8 mouse cellular contexts compared by ENCODE assay signal in genomic region chr11:69401210-69401637, GRCm38 (mm10). TPM values are rescaled to one million over a fixed set of nuclear protein-coding genes. Genes with fewer than 3 reads are reported as not detected.
DNase-seq lines count a peak whose midpoint lies in the region; ATAC-seq lines count a peak whose summit lies in the region.

No protein-coding gene starts in this region.

- WGBS in forebrain, embryonic 12.5 days = 19% methylated on average over 22 of the region's 22 CpGs
- WGBS in liver, embryonic 16.5 days (ENCODE audit: insufficient replicate concordance) = 25% methylated on average over 22 of the region's 22 CpGs
- 13% methylated on average over 22 of the region's 22 CpGs for WGBS in neural tube, embryonic 13.5 days

- DNase-seq in CD8-positive naive resting alpha-beta T cell, adult 2 months (ENCODE audit: low read depth in 2 of 2, low spot score in 2 of 2) = peak; percentile 84 to 85
- peak; percentile 86 for DNase-seq in c-Kit-positive CD71-positive TER-119-positive erythroid progenitor cells, embryonic 14.5 days (ENCODE audit: low spot score)
- DNase-seq in heart, postnatal 10 days = peak; percentile 93 to 94
- peak; percentile 90 to 95 for DNase-seq in kidney, postnatal 4 days
- DNase-seq in testis, postnatal 10 days (ENCODE audit: low spot score) = peak; percentile 87

- no peak overlapping the region for H3K4me3 ChIP-seq in forebrain, embryonic 12.5 days (replicated peaks)
- H3K4me3 ChIP-seq in liver, embryonic 16.5 days (ENCODE audit: low read depth, low read length) = no peak overlapping the region
- H3K4me3 ChIP-seq in neural tube, embryonic 13.5 days = no peak overlapping the region

- intact Hi-C loops in heart, postnatal 10 days (cut with DNase I) = loop anchor here (1.0 to 2.0 kb wide), 3 partner anchors 18 to 112 kb away; no protein-coding TSS in a partner anchor

- H3K27ac ChIP-seq in forebrain, embryonic 12.5 days = no peak overlapping the region
- H3K27ac ChIP-seq in liver, embryonic 16.5 days (ENCODE audit: low read length) = no peak overlapping the region
- H3K27ac ChIP-seq in neural tube, embryonic 13.5 days (replicated peaks) = peak overlapping the region; percentile 24; the same call in 1 of the 2 replicates

- no peaks in the 10 kb centered on the region for H3K9me3 ChIP-seq in forebrain, embryonic 12.5 days
- H3K9me3 ChIP-seq in liver, embryonic 16.5 days (replicated peaks; ENCODE audit: control insufficient read depth, low read length) = no peaks in the 10 kb centered on the region
- H3K9me3 ChIP-seq in neural tube, embryonic 13.5 days = no peaks in the 10 kb centered on the region

- ATAC-seq in forebrain, embryonic 12.5 days (ENCODE audit: low FRiP score) = peak; percentile 79
- ATAC-seq in liver, embryonic 16.5 days (ENCODE audit: low read depth) = peak; percentile 82
- peak; percentile 77 for ATAC-seq in neural tube, embryonic 13.5 days (ENCODE audit: low read depth)

- peaks cover 73% of the 10 kb centered on the region for H3K36me3 ChIP-seq in forebrain, embryonic 12.5 days (replicated peaks)
- H3K36me3 ChIP-seq in liver, embryonic 16.5 days (ENCODE audit: control insufficient read depth, insufficient read depth) = peaks cover 15% of the 10 kb centered on the region
- H3K36me3 ChIP-seq in neural tube, embryonic 13.5 days = peaks cover 82% of the 10 kb centered on the region

- peaks cover 43% of the 10 kb centered on the region for H3K27me3 ChIP-seq in forebrain, embryonic 12.5 days
- no peaks in the 10 kb centered on the region for H3K27me3 ChIP-seq in liver, embryonic 16.5 days (ENCODE audit: control insufficient read depth, insufficient read depth, low read depth, low read length)
- peaks cover 16% of the 10 kb centered on the region for H3K27me3 ChIP-seq in neural tube, embryonic 13.5 days

- no peak overlapping the region for H3K9ac ChIP-seq in forebrain, embryonic 12.5 days
- H3K9ac ChIP-seq in liver, embryonic 16.5 days (ENCODE audit: low read depth, low read length) = no peak overlapping the region
- H3K9ac ChIP-seq in neural tube, embryonic 13.5 days = 0 out of 2 replicates have a peak overlapping the region, but pooled peaks have one; percentile 2

- H3K4me1 ChIP-seq in forebrain, embryonic 12.5 days = peaks cover 44% of the 10 kb centered on the region
- H3K4me1 ChIP-seq in liver, embryonic 16.5 days (ENCODE audit: control insufficient read depth, low read depth, low read length) = peaks cover 27% of the 10 kb centered on the region
- H3K4me1 ChIP-seq in neural tube, embryonic 13.5 days (replicated peaks) = peaks cover 31% of the 10 kb centered on the region

- H3K4me2 ChIP-seq in forebrain, embryonic 12.5 days = no peak overlapping the region; the same call in 1 of the 2 replicates
- H3K4me2 ChIP-seq in liver, embryonic 16.5 days (ENCODE audit: low read depth, low read length) = no peak overlapping the region; the same call in 1 of the 2 replicates
- no peak overlapping the region for H3K4me2 ChIP-seq in neural tube, embryonic 13.5 days

RNA-seq across cellular contexts. Expression of gene Tmem88, which starts 3.2 kb away (rescaled TPM):
- polyA plus RNA-seq in forebrain, embryonic 12.5 days (2016; fragmentation: Nextera tagmentation; extraction: Ambion mirVana) = 9.1 and 11.2 TPM in 2 replicates
- 10 to 100 TPM; 53.3 to 54.0 TPM for total RNA-seq in heart, postnatal 10 days (2021)
- 7.1 and 7.8 TPM in 2 replicates for polyA plus RNA-seq in liver, embryonic 16.5 days (2015; fragmentation: Nextera tagmentation; extraction: Ambion mirVana)
- polyA plus RNA-seq in neural tube, embryonic 13.5 days (2015; fragmentation: Nextera tagmentation; extraction: Ambion mirVana) = 7.8 and 8.4 TPM in 2 replicates

RNA-seq across cellular contexts. Expression of gene Cyb5d1, which starts 5.8 kb away (rescaled TPM):
- 55.0 and 60.9 TPM in 2 replicates for polyA plus RNA-seq in forebrain, embryonic 12.5 days (2016; fragmentation: Nextera tagmentation; extraction: Ambion mirVana)
- total RNA-seq in heart, postnatal 10 days (2021) = 10 to 100 TPM; 27.5 to 30.2 TPM
- 9.5 and 9.9 TPM in 2 replicates for polyA plus RNA-seq in liver, embryonic 16.5 days (2015; fragmentation: Nextera tagmentation; extraction: Ambion mirVana)
- 36.2 and 39.2 TPM in 2 replicates for polyA plus RNA-seq in neural tube, embryonic 13.5 days (2015; fragmentation: Nextera tagmentation; extraction: Ambion mirVana)

RNA-seq across cellular contexts. Expression of gene Naa38, which starts 5.9 kb away (rescaled TPM):
- 91.7 and 103 TPM in 2 replicates for polyA plus RNA-seq in forebrain, embryonic 12.5 days (2016; fragmentation: Nextera tagmentation; extraction: Ambion mirVana)
- total RNA-seq in heart, postnatal 10 days (2021) = 10 to 100 TPM; 94.1 to 95.0 TPM
- polyA plus RNA-seq in liver, embryonic 16.5 days (2015; fragmentation: Nextera tagmentation; extraction: Ambion mirVana) = 73.4 and 76.8 TPM in 2 replicates
- 112 and 117 TPM in 2 replicates for polyA plus RNA-seq in neural tube, embryonic 13.5 days (2015; fragmentation: Nextera tagmentation; extraction: Ambion mirVana)

RNA-seq across cellular contexts. Expression of gene Kdm6b, which starts 12.3 kb away (rescaled TPM):
- 50.8 and 53.3 TPM in 2 replicates for polyA plus RNA-seq in forebrain, embryonic 12.5 days (2016; fragmentation: Nextera tagmentation; extraction: Ambion mirVana)
- total RNA-seq in heart, postnatal 10 days (2021) = 10 to 100 TPM; 48.3 to 52.2 TPM
- 4.1 and 4.3 TPM in 2 replicates for polyA plus RNA-seq in liver, embryonic 16.5 days (2015; fragmentation: Nextera tagmentation; extraction: Ambion mirVana)
- polyA plus RNA-seq in neural tube, embryonic 13.5 days (2015; fragmentation: Nextera tagmentation; extraction: Ambion mirVana) = 44.8 and 47.4 TPM in 2 replicates

RNA-seq across cellular contexts. Expression of gene Chd3, which starts 32.0 kb away (rescaled TPM):
- polyA plus RNA-seq in forebrain, embryonic 12.5 days (2016; fragmentation: Nextera tagmentation; extraction: Ambion mirVana) = 94.3 and 98.3 TPM in 2 replicates
- 10 to 100 TPM; 62.0 to 66.7 TPM for total RNA-seq in heart, postnatal 10 days (2021)
- polyA plus RNA-seq in liver, embryonic 16.5 days (2015; fragmentation: Nextera tagmentation; extraction: Ambion mirVana) = 5.0 and 5.7 TPM in 2 replicates
- 82.3 and 84.6 TPM in 2 replicates for polyA plus RNA-seq in neural tube, embryonic 13.5 days (2015; fragmentation: Nextera tagmentation; extraction: Ambion mirVana)
